Mouse (Mus musculus) liver, adult (tissue): ENCODE measurements around the gene Styx.

Source experiments
- GATA4 ChIP-seq: IDR thresholded peaks from 2 replicates; pipeline ENCODE4 v1.6.1; 2014; ENCODE audit warnings: mild to moderate bottlenecking, low read length; ENCODE audit not compliant: insufficient replicate concordance

The Styx gene

DNA sequence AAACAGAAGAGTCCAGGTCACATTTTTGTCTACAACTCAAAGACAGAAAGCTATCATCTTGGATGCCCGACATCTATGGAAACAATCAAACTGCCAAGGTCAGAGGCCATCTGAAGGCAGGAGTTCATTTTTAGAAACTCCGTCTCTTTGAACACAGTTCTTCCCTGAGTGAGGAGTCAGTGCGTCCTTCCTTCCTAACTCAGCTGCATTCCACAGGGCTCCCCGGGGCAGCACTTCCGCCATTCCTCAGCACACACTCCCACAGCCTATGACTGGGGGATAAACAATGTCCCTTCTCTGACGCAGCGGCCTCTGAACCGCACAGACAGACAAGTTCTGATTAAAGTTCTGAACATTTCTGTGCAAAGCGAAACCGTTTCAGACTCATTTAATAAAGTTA is 112.7 kb downstream of the Styx start:
- TF ChIP-seq GATA4, result no peak; the same call in 1 of the 2 replicates

DNA sequence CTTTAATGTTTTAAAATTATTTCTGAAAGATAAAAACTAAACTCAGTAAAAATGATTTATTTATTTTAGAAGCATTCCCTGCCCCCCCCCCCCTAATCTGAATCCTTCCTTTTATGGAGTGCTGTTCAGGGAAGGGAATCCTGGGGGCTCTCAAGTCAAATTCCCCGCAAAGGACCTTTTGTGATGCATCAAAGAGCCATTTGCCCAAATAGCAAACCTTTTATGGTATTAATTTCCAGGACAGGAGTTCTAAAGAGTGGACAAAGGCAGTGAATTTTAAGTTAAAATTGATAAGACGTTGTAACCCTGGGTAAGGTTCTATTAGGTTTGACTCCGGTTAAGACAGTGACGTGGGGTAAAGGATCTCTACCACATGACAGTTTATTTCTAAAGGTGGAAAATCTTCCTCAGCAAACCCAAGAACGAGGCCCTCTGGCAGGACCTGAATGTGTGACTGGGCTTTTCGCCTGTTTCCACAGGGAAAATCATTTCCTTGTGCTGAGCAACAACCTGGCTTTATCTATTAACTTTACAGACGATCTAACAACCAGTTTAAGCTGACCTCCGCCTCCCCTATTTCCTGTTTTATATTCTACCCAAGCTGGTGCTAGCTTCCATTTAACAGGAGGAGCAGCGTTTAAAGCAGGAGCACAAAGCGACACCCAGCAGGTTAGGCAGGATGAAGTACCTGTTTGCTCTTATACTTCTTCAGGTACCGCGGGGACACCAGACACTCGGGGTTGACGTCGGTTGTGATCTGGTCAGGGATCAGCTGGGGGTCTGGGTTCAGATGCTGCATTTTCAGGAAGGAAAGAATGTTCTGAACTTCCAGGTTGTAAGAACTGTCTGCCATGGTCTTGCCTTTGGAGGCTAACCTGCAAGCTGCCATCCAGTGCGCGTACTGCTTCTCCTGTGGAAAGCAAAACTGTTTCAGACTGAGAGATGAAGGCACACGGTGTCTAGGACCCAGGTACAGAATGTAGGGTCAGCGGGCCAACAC is 113.4 kb downstream of the Styx start:
- no peak for TF ChIP-seq GATA4

DNA sequence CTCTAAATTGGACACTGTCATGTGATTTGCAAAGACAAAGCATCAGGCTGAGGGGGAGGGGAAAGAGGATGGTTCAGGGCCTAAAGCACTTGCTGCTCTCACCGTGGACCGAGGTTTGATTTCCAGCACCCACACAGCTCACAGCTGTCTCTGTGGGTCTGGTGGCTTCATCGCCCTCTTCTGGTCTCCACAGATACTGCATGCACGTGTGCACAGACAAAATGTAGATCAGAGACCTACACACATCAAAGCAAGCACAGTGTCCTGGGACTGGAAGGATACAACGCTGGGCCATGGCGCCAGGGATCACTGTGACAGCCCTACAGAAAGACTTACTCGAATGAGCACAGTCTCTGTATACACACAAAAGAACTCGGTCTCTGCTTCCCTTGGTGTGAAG is 118.6 kb downstream of the Styx start:
- no peak for TF ChIP-seq GATA4
